Mouse (Mus musculus) hindbrain, embryonic 13.5 days (tissue): ENCODE data around the gene Sfswap. TPM values are rescaled to one million over a fixed set of nuclear protein-coding genes. Genes with fewer than 3 reads are reported as not detected.
"Not testable (repeated sequence)": the region's sequence is repeated elsewhere in the genome, so short reads cannot be mapped to it uniquely, and the experiment has no call there.

Experiments
- ATAC-seq: fragments of 200-750 bp; cut with Nextera tagmentation; 2 replicates; pipeline ENCODE4 v1.8.0; 2017; ENCODE audit warnings: moderate TSS enrichment; ENCODE audit not compliant: low FRiP score
- H3K27ac ChIP-seq: fragments of 300-500 bp; sonication (generic); 2 replicates; pipeline ENCODE4 v1.5.1; 2015; ENCODE audit warnings: inconsistent platforms, mild to moderate bottlenecking, moderate library complexity
- H3K27me3 ChIP-seq: fragments of 300-500 bp; sonication (generic); 2 replicates; pipeline ENCODE4 v1.6.1; 2015; ENCODE audit warnings: mild to moderate bottlenecking, inconsistent platforms
- H3K36me3 ChIP-seq: fragments of 300-500 bp; sonication (generic); 2 replicates; pipeline ENCODE4 v1.6.1; 2015; ENCODE audit warnings: mild to moderate bottlenecking, inconsistent platforms
- H3K4me1 ChIP-seq: fragments of 300-500 bp; sonication (generic); replicated peaks from 2 replicates; pipeline ENCODE4 v1.6.1; 2015; ENCODE audit warnings: inconsistent platforms
- H3K4me2 ChIP-seq: fragments of 300-500 bp; sonication (generic); 2 replicates; pipeline ENCODE4 v1.6.1; 2015; ENCODE audit warnings: inconsistent platforms, mild to moderate bottlenecking, moderate library complexity
- H3K4me3 ChIP-seq: fragments of 300-500 bp; sonication (generic); 2 replicates; pipeline ENCODE4 v1.5.1; 2015; ENCODE audit warnings: mild to moderate bottlenecking, inconsistent platforms
- H3K9ac ChIP-seq: fragments of 300-500 bp; sonication (generic); 2 replicates; pipeline ENCODE4 v1.6.1; 2015; ENCODE audit warnings: mild to moderate bottlenecking, inconsistent platforms
- H3K9me3 ChIP-seq: fragments of 300-500 bp; sonication (generic); 2 replicates; pipeline ENCODE4 v1.6.1; 2016; ENCODE audit warnings: inconsistent platforms
- WGBS: fragments of 180-500 bp; shearing (Covaris S2); methylation state at CpG from one replicate; pipeline ENCODE4 v1.1.7; 2015; 5-methylcytosine and 5-hydroxymethylcytosine counted together
- polyA plus RNA-seq: library from polyadenylated mRNA; unstranded; fragments of >200 nt; fragmentation: Nextera tagmentation; extraction: Ambion mirVana; gene quantifications from 2 replicates; pipeline ENCODE4 v1.2.1, GENCODE M21; 2015

Gene Sfswap
- polyA plus RNA-seq, 1 experiment from 2014 or later = 56.5 TPM

DNA sequence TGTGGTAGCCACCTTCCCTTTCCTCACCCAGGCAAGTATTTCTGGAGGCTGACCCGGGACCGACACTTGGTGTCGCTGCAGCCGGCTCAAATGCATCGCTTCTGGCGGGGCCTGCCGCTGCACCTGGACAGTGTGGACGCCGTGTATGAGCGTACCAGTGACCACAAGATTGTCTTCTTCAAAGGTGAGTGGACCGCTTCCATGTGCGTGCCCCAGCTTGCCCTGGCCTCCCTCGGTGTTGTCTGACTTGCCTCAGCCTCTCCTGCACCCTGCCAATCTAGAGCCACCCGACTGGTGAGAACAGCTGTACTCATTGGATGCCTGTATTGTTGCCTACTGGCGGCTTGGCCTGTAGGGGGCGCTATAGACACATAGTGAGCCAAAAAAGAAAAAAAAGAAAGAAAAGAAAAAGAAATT lies 101.1 kb downstream of the Sfswap start:
- H3K9ac ChIP-seq = no peak overlapping the region
- H3K4me1 ChIP-seq = no peaks in the 10 kb centered on the region
- H3K36me3 ChIP-seq = peaks cover 53% of the 10 kb centered on the region
- no peaks in the 10 kb centered on the region for H3K27me3 ChIP-seq
- H3K27ac ChIP-seq = no peak overlapping the region
- ATAC-seq = no peak
- H3K4me2 ChIP-seq = no peak overlapping the region
- WGBS = 40% methylated on average over 16 of the region's 16 CpGs
- no peak overlapping the region for H3K4me3 ChIP-seq
- H3K9me3 ChIP-seq = no peaks in the 10 kb centered on the region

DNA sequence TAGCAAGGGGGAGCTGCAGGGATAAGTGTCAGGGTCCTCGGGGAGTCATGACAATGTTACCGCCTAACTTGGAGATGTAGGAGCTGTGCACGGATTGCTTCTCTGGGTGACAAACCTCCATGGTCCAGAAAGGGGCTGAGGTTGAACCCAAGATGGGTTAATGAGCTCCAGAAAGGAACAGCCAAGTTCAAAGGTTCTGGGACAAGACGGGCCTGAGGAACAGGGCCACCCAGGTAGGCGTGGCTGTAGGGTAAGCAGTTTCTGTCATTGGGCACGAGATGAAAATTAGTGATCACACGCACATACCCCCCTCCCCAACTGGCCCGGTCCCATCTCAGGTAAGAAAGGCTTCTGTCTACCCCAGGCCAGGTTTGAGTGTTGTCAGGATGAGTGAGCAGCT lies 106.5 kb downstream of the Sfswap start:
- Histone ChIP-seq H3K4me1 (no peaks in the 10 kb centered on the region), H3K27ac (no peak overlapping the region), H3K4me2 (no peak overlapping the region), H3K27me3 (no peaks in the 10 kb centered on the region), H3K9ac (no peak overlapping the region), H3K36me3 (peaks cover 28% of the 10 kb centered on the region), H3K4me3 (no peak overlapping the region), H3K9me3 (no peaks in the 10 kb centered on the region)
- 88% methylated on average over 8 of the region's 8 CpGs for WGBS
- ATAC-seq = no peak

DNA sequence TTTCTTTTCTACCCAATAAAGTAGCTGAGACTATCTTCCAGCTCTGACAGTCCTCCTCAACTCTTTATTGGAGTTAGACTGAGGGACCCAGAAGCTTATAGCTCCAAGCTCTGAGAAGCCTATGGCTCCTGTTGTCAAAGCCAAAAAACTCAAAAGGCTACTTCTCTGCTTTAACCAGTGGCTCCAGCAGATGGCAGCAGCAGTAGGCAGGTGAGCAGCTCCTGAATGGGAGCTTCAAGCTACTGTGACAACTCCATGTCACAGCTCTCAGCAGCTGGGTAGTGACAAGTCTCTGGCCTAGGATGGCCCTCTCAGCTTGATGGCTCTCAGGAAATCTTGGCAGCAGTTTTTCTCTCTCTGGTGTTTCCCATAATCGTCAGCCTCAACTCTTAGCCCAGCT lies 110.0 kb downstream of the Sfswap start:
- Histone ChIP-seq H3K4me2 (no peak overlapping the region), H3K27ac (0 out of 2 replicates have a peak overlapping the region, but pooled peaks have one; percentile 6), H3K4me1 (no peaks in the 10 kb centered on the region), H3K36me3 (peaks cover 10% of the 10 kb centered on the region), H3K27me3 (no peaks in the 10 kb centered on the region), H3K4me3 (no peak overlapping the region), H3K9me3 (no peaks in the 10 kb centered on the region), H3K9ac (no peak overlapping the region)
- no peak for ATAC-seq
- 17% methylated on average over 1 of the region's 1 CpGs for WGBS

DNA sequence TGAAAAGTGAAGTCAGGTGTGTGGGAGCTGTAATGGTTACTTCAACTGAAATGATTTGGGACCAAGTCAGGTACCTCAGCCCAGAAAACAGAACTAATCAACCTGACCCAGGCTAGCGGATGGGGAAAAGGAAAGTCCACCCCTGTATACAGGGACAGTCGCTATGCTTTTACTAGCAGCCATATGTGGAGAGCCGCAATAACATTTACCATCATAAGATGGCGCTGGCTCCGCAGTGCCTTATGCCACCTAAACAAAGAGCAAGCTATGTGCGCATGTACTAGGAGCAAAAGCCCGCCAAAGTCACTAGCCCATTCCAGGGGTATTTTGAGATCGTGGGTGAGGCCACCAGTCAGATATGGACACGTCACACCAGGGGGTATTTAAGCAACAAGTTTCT lies 119.6 kb downstream of the Sfswap start:
- ATAC-seq = not testable (repeated sequence)

More for the DNA sequence above, 119.6 kb downstream of the Sfswap start:
- H3K9ac ChIP-seq, H3K9me3 ChIP-seq, H3K4me1 ChIP-seq, H3K4me3 ChIP-seq, H3K27me3 ChIP-seq, H3K27ac ChIP-seq, H3K4me2 ChIP-seq, H3K36me3 ChIP-seq: not testable (repeated sequence)
- 60% methylated on average over 9 of the region's 9 CpGs for WGBS

Other genes with a start within 250 kb of the Sfswap start
- 5.2 and 7.5 TPM in 2 replicates for gene Mmp17, start 82.9 kb downstream of the Sfswap start, polyA plus RNA-seq
- gene Zfp11, start 168.9 kb downstream of the Sfswap start, polyA plus RNA-seq = 8.2 and 8.7 TPM in 2 replicates
- gene Sept14, start 207.3 kb downstream of the Sfswap start, polyA plus RNA-seq = not detected in 2 replicates
- gene Mrps17, start 214.3 kb downstream of the Sfswap start, polyA plus RNA-seq = 168 and 174 TPM in 2 replicates
- gene Nipsnap2, start 223.8 kb downstream of the Sfswap start, polyA plus RNA-seq = 89.1 and 95.3 TPM in 2 replicates